ENCODE assay signal across 24 mouse cellular contexts in genomic region chr10:106732265-106732664, GRCm38 (mm10).
A peak's percentile ranks its signal among the peaks of the same experiment; 100 is the strongest.
DNase-seq lines count a peak whose midpoint lies in the region; ATAC-seq and TF ChIP-seq lines count a peak whose summit lies in the region.
"Had no signal": no experiment of that assay in that cellular context is flagged by ENCODE, and none has a peak within 500 bp of the region (broad histone marks: within the 10 kb centered on the region; RNA-seq: fewer than 3 reads in every experiment).

No protein-coding gene starts in this region.

- H3K27me3 ChIP-seq in forebrain, embryonic 14.5 days (replicated peaks; ENCODE audit: control insufficient read depth, insufficient read depth, low read length) = no peaks in the 10 kb centered on the region
- no peaks in the 10 kb centered on the region for H3K27me3 ChIP-seq in forebrain, embryonic 11.5 days (ENCODE audit: control insufficient read depth, insufficient read depth, low read length)
- no peaks in the 10 kb centered on the region for H3K27me3 ChIP-seq in heart, embryonic 10.5 days (ENCODE audit: insufficient read depth, poor library complexity, severe bottlenecking)
- H3K27me3 ChIP-seq in intestine, postnatal 0 days (replicated peaks; ENCODE audit: control insufficient read depth, insufficient read depth, low read length) = no peaks in the 10 kb centered on the region
- H3K27me3 ChIP-seq: heart, embryonic 15.5 days; limb, embryonic 12.5 days; liver, embryonic 13.5 days had no signal

- ATAC-seq in forebrain, embryonic 14.5 days = peak; percentile 70
- no peak for ATAC-seq in forebrain, embryonic 11.5 days (replicated peaks; ENCODE audit: low FRiP score)
- ATAC-seq in intestine, postnatal 0 days = no peak
- ATAC-seq: CD4-positive, CD25-positive, alpha-beta regulatory T cell, adult 4 months; inflammation-experienced regulatory T-cells, adult 6 months; Patski had no signal

- H3K27ac ChIP-seq in forebrain, embryonic 14.5 days (ENCODE audit: low read depth, low read length) = no peak overlapping the region
- no peak overlapping the region for H3K27ac ChIP-seq in forebrain, embryonic 11.5 days (ENCODE audit: low read depth, low read length)
- H3K27ac ChIP-seq in heart, embryonic 10.5 days = no peak overlapping the region
- H3K27ac ChIP-seq in intestine, postnatal 0 days (ENCODE audit: low read depth, low read length) = no peak overlapping the region
- H3K27ac ChIP-seq: embryonic facial prominence, embryonic 10.5 days; heart, adult 2 months; heart, embryonic 15.5 days; limb, embryonic 12.5 days; liver, embryonic 13.5 days had no signal

- H3K4me3 ChIP-seq in forebrain, embryonic 14.5 days (ENCODE audit: low read depth, low read length) = no peak overlapping the region
- H3K4me3 ChIP-seq in forebrain, embryonic 11.5 days (ENCODE audit: low read depth, low read length) = no peak overlapping the region
- H3K4me3 ChIP-seq in heart, embryonic 10.5 days = no peak overlapping the region
- H3K4me3 ChIP-seq in intestine, postnatal 0 days (ENCODE audit: low read depth, low read length) = no peak overlapping the region
- H3K4me3 ChIP-seq: embryonic facial prominence, embryonic 10.5 days; heart, adult 2 months; heart, embryonic 15.5 days; limb, embryonic 12.5 days; liver, embryonic 13.5 days had no signal

- H3K9ac ChIP-seq in forebrain, embryonic 14.5 days (ENCODE audit: low read length) = no peak overlapping the region
- no peak overlapping the region for H3K9ac ChIP-seq in forebrain, embryonic 11.5 days (ENCODE audit: low read length)
- no peak overlapping the region for H3K9ac ChIP-seq in intestine, postnatal 0 days (ENCODE audit: low read depth, low read length)
- H3K9ac ChIP-seq: heart, embryonic 15.5 days; limb, embryonic 12.5 days; liver, embryonic 13.5 days; lung, embryonic 14.5 days had no signal

- peak; percentile 72 for DNase-seq in forebrain, embryonic 14.5 days (ENCODE audit: low spot score)
- DNase-seq in forebrain, embryonic 11.5 days (ENCODE audit: low spot score) = no peak
- DNase-seq in layer of hippocampus, adult 18-20 months (ENCODE audit: low spot score in 2 of 2) = peak; percentile 39 to 65
- no peak for DNase-seq in layer of hippocampus, postnatal 36 days
- peak; percentile 66 for DNase-seq in cerebellum, adult 11 months
- peak; percentile 87 for DNase-seq in cerebellum, postnatal 10 days
- DNase-seq in heart, embryonic 10.5 days (ENCODE audit: low spot score) = no peak
- DNase-seq: adrenal gland, adult 8-10 months; gastrocnemius, postnatal 14 days; heart, adult 2 months; kidney, adult 9 months; kidney, postnatal 4 days; liver, embryonic 13.5 days; lung, embryonic 14.5 days; lung, postnatal 4 days; retina, postnatal 1 day; thymus, adult 2 months had no signal

- no peak for TF ChIP-seq CTCF in intestine, postnatal 0 days (IDR thresholded peaks at IDR 0.05; ENCODE audit: low read depth)

- no peaks in the 10 kb centered on the region for H3K9me3 ChIP-seq in forebrain, embryonic 14.5 days (replicated peaks; ENCODE audit: control insufficient read depth, low read length)
- H3K9me3 ChIP-seq in forebrain, embryonic 11.5 days (ENCODE audit: control insufficient read depth, low read length) = no peaks in the 10 kb centered on the region
- no peaks in the 10 kb centered on the region for H3K9me3 ChIP-seq in heart, embryonic 10.5 days
- no peaks in the 10 kb centered on the region for H3K9me3 ChIP-seq in intestine, postnatal 0 days (ENCODE audit: control insufficient read depth)
- H3K9me3 ChIP-seq: embryonic facial prominence, embryonic 10.5 days; heart, embryonic 15.5 days; limb, embryonic 12.5 days; liver, embryonic 13.5 days had no signal

- no peak overlapping the region for H3K4me2 ChIP-seq in forebrain, embryonic 14.5 days (ENCODE audit: low read length)
- no peak overlapping the region for H3K4me2 ChIP-seq in forebrain, embryonic 11.5 days (ENCODE audit: low read depth, low read length, severe bottlenecking)
- H3K4me2 ChIP-seq in intestine, postnatal 0 days (replicated peaks; ENCODE audit: low read depth) = no peak overlapping the region
- H3K4me2 ChIP-seq: heart, embryonic 15.5 days; limb, embryonic 12.5 days; liver, embryonic 13.5 days; lung, embryonic 14.5 days had no signal

- WGBS in forebrain, embryonic 14.5 days = 73% methylated on average over 2 of the region's 2 CpGs
- WGBS in forebrain, embryonic 11.5 days = 86% methylated on average over 2 of the region's 2 CpGs
- 68% methylated on average over 2 of the region's 2 CpGs for WGBS in heart, embryonic 10.5 days
- WGBS in intestine, postnatal 0 days = 66% methylated on average over 2 of the region's 2 CpGs

- no peaks in the 10 kb centered on the region for H3K36me3 ChIP-seq in forebrain, embryonic 14.5 days (ENCODE audit: control insufficient read depth, insufficient read depth, low read length)
- H3K36me3 ChIP-seq in forebrain, embryonic 11.5 days (ENCODE audit: control insufficient read depth, insufficient read depth, low read length) = no peaks in the 10 kb centered on the region
- no peaks in the 10 kb centered on the region for H3K36me3 ChIP-seq in heart, embryonic 10.5 days
- H3K36me3 ChIP-seq in intestine, postnatal 0 days (ENCODE audit: control insufficient read depth, insufficient read depth) = no peaks in the 10 kb centered on the region
- H3K36me3 ChIP-seq: embryonic facial prominence, embryonic 10.5 days; heart, embryonic 15.5 days; limb, embryonic 12.5 days; liver, embryonic 13.5 days had no signal

- H3K4me1 ChIP-seq in forebrain, embryonic 14.5 days (ENCODE audit: control insufficient read depth, insufficient read depth, low read length) = no peaks in the 10 kb centered on the region
- H3K4me1 ChIP-seq in forebrain, embryonic 11.5 days (replicated peaks; ENCODE audit: control insufficient read depth, insufficient read depth, low read length) = no peaks in the 10 kb centered on the region
- no peaks in the 10 kb centered on the region for H3K4me1 ChIP-seq in heart, embryonic 10.5 days
- H3K4me1 ChIP-seq in intestine, postnatal 0 days (replicated peaks; ENCODE audit: control insufficient read depth, insufficient read depth, low read length) = no peaks in the 10 kb centered on the region
- H3K4me1 ChIP-seq: embryonic facial prominence, embryonic 10.5 days; heart, embryonic 15.5 days; limb, embryonic 12.5 days; liver, embryonic 13.5 days had no signal

Comparison
In these comparisons a context has a peak if more than half of its experiments do, and no peak if none do; other contexts are left out.
1. DNase-seq: peak in forebrain, embryonic 14.5 days (single experiment), layer of hippocampus, adult 18-20 months (2 of 2), cerebellum, adult 11 months (single experiment) and cerebellum, postnatal 10 days (2 of 2); none in forebrain, embryonic 11.5 days (single experiment), layer of hippocampus, postnatal 36 days (0 of 2) and heart, embryonic 10.5 days (single experiment).